Mouse (Mus musculus): Measurements from ENCODE around the gene Chrdl1.

- TF ChIP-seq POLR2A (IDR thresholded peaks at IDR 0.05; ENCODE audit: low read depth, low read length) = no peak
- no peak for TF ChIP-seq CTCF (IDR thresholded peaks at IDR 0.05; ENCODE audit: borderline replicate concordance, insufficient read depth, low read length)
Observed at GRCm38 (mm10) chrX:143337561-143337960, 56.5 kb downstream of the Chrdl1 start.

Data from embryonic fibroblast, embryonic 13.5 days (primary cell).